Mouse (Mus musculus) stomach, embryonic 14.5 days (tissue): Measurements from ENCODE around the gene Mpp6. TPM values are rescaled to one million over a fixed set of nuclear protein-coding genes. Genes with fewer than 3 reads are reported as not detected.
A peak's percentile ranks its signal among the peaks of the same experiment; 100 is the strongest.

Experiments used
- ATAC-seq: fragments of 200-750 bp; cut with Nextera tagmentation; 2 replicates; pipeline ENCODE4 v1.8.0; 2017; ENCODE audit warnings: low read depth, moderate TSS enrichment; ENCODE audit not compliant: insufficient number of reproducible peaks, insufficient read depth, low FRiP score
- H3K27ac ChIP-seq: fragments of 300-500 bp; sonication (generic); 2 replicates; pipeline ENCODE4 v1.5.1; 2014; ENCODE audit warnings: mild to moderate bottlenecking, low read length, moderate library complexity, mixed read lengths
- H3K27me3 ChIP-seq: fragments of 300-500 bp; sonication (generic); 2 replicates; pipeline ENCODE4 v1.6.1; 2014; ENCODE audit warnings: low read length, control low read depth, mixed read lengths; ENCODE audit not compliant: control insufficient read depth, insufficient read depth
- H3K36me3 ChIP-seq: fragments of 300-500 bp; sonication (generic); 2 replicates; pipeline ENCODE4 v1.6.1; 2014; ENCODE audit warnings: mild to moderate bottlenecking, control low read depth, low read length, moderate library complexity, mixed read lengths; ENCODE audit not compliant: control insufficient read depth, insufficient read depth
- H3K4me1 ChIP-seq: fragments of 300-500 bp; sonication (generic); 2 replicates; pipeline ENCODE4 v1.6.1; 2014; ENCODE audit warnings: low read length, control low read depth, mixed read lengths; ENCODE audit not compliant: control insufficient read depth, insufficient read depth
- H3K4me2 ChIP-seq: fragments of 300-500 bp; sonication (generic); replicated peaks from 2 replicates; pipeline ENCODE4 v1.6.1; 2014; ENCODE audit warnings: low read depth, low read length, control low read depth
- H3K4me3 ChIP-seq: fragments of 300-500 bp; sonication (generic); 2 replicates; pipeline ENCODE4 v1.5.1; 2014; ENCODE audit warnings: low read depth, low read length, control low read depth
- H3K9ac ChIP-seq: fragments of 300-500 bp; sonication (generic); replicated peaks from 2 replicates; pipeline ENCODE4 v1.6.1; 2014; ENCODE audit warnings: low read depth, mild to moderate bottlenecking, control low read depth, low read length, moderate library complexity, mixed read lengths
- H3K9me3 ChIP-seq: fragments of 300-500 bp; sonication (generic); 2 replicates; pipeline ENCODE4 v1.6.1; 2016; ENCODE audit warnings: low read depth, low read length, control low read depth; ENCODE audit not compliant: control insufficient read depth
- WGBS: fragments of 180-500 bp; shearing (Covaris S2); extraction: QIAGEN DNeasy Blood & Tissue Kit; methylation state at CpG from one replicate; pipeline ENCODE4 v1.1.7; 2014; 5-methylcytosine and 5-hydroxymethylcytosine counted together
- polyA plus RNA-seq: library from polyadenylated mRNA; unstranded; fragments of >200 nt; fragmentation: Nextera tagmentation; extraction: Ambion mirVana; gene quantifications from 2 replicates; pipeline ENCODE4 v1.2.1, GENCODE M21; 2014

Gene Mpp6
- polyA plus RNA-seq, 1 experiment from 2014 or later = 59.2 TPM

GRCm38 (mm10) chr6:50091462-50092154, 18.4 kb upstream of the Mpp6 start:
- Histone ChIP-seq H3K9ac (no peak overlapping the region), H3K27me3 (no peaks in the 10 kb centered on the region), H3K9me3 (no peaks in the 10 kb centered on the region), H3K36me3 (no peaks in the 10 kb centered on the region), H3K4me1 (no peaks in the 10 kb centered on the region), H3K4me2 (no peak overlapping the region), H3K4me3 (no peak overlapping the region), H3K27ac (no peak overlapping the region)
- WGBS = 79% methylated on average over 7 of the region's 7 CpGs
- no peak for ATAC-seq

GRCm38 (mm10) chr6:50109201-50109756, 762 bp upstream of the Mpp6 start:
- Histone ChIP-seq H3K27me3 (no peaks in the 10 kb centered on the region), H3K4me3 (peak overlapping the region; percentile 62), H3K27ac (no peak overlapping the region), H3K4me1 (peaks cover 6% of the 10 kb centered on the region; the same call in 1 of the 2 replicates), H3K9me3 (no peaks in the 10 kb centered on the region), H3K36me3 (no peaks in the 10 kb centered on the region), H3K4me2 (peak overlapping the region; percentile 72), H3K9ac (peak overlapping the region; percentile 86)
- no peak for ATAC-seq
- WGBS = 4% methylated on average over 15 of the region's 15 CpGs

GRCm38 (mm10) chr6:50110379-50110941, 419 bp downstream of the Mpp6 start:
- H3K27ac ChIP-seq = peak overlapping the region; percentile 77
- peak overlapping the region; percentile 72 for H3K4me2 ChIP-seq
- peak; percentile 66 for ATAC-seq
- H3K9me3 ChIP-seq = no peaks in the 10 kb centered on the region
- 0% methylated on average over 55 of the region's 72 CpGs for WGBS
- peaks cover 6% of the 10 kb centered on the region; the same call in 1 of the 2 replicates for H3K4me1 ChIP-seq
- H3K27me3 ChIP-seq = no peaks in the 10 kb centered on the region
- H3K9ac ChIP-seq = peak overlapping the region; percentile 86
- H3K36me3 ChIP-seq = no peaks in the 10 kb centered on the region
- peak overlapping the region; percentile 62 for H3K4me3 ChIP-seq

- no peak for ATAC-seq
- peaks cover 6% of the 10 kb centered on the region; the same call in 1 of the 2 replicates for H3K4me1 ChIP-seq
- WGBS = 7% methylated on average over 6 of the region's 6 CpGs
- H3K4me2 ChIP-seq = peak overlapping the region; percentile 72
- no peaks in the 10 kb centered on the region for H3K27me3 ChIP-seq
- H3K9ac ChIP-seq = peak overlapping the region; percentile 86; the same call in 1 of the 2 replicates
- no peaks in the 10 kb centered on the region for H3K9me3 ChIP-seq
- no peak overlapping the region for H3K27ac ChIP-seq
- no peaks in the 10 kb centered on the region for H3K36me3 ChIP-seq
- peak overlapping the region; percentile 62 for H3K4me3 ChIP-seq
Observed at GRCm38 (mm10) chr6:50111111-50111655, 1.1 kb downstream of the Mpp6 start.

- no peak overlapping the region; the same call in 1 of the 2 replicates for H3K4me2 ChIP-seq
- ATAC-seq = peak; percentile 80; the same call in 1 of the 2 replicates
- no peak overlapping the region for H3K9ac ChIP-seq
- 1% methylated on average over 8 of the region's 8 CpGs for WGBS
- no peaks in the 10 kb centered on the region for H3K9me3 ChIP-seq
- no peak overlapping the region for H3K4me3 ChIP-seq
- H3K27me3 ChIP-seq = no peaks in the 10 kb centered on the region
- H3K27ac ChIP-seq = no peak overlapping the region
- no peaks in the 10 kb centered on the region for H3K36me3 ChIP-seq
- peaks cover 6% of the 10 kb centered on the region; the same call in 1 of the 2 replicates for H3K4me1 ChIP-seq
Observed at GRCm38 (mm10) chr6:50112775-50113174, 2.7 kb downstream of the Mpp6 start.

- 79% methylated on average over 6 of the region's 6 CpGs for WGBS
- H3K27ac ChIP-seq = no peak overlapping the region
- ATAC-seq = no peak
Observed at GRCm38 (mm10) chr6:50114280-50114679, 4.2 kb downstream of the Mpp6 start.

GRCm38 (mm10) chr6:50120931-50121330, 10.9 kb downstream of the Mpp6 start:
- no peak overlapping the region for H3K9ac ChIP-seq
- ATAC-seq = no peak
- H3K36me3 ChIP-seq = no peaks in the 10 kb centered on the region
- 92% methylated on average over 1 of the region's 1 CpGs for WGBS
- H3K27ac ChIP-seq = no peak overlapping the region
- no peak overlapping the region for H3K4me2 ChIP-seq
- H3K4me1 ChIP-seq = no peaks in the 10 kb centered on the region
- no peak overlapping the region for H3K4me3 ChIP-seq
- no peaks in the 10 kb centered on the region for H3K9me3 ChIP-seq
- no peaks in the 10 kb centered on the region for H3K27me3 ChIP-seq

More at GRCm38 (mm10) chr6:50114280-50114679, 4.2 kb downstream of the Mpp6 start:
- Histone ChIP-seq H3K9me3 (no peaks in the 10 kb centered on the region), H3K27me3 (no peaks in the 10 kb centered on the region), H3K36me3 (no peaks in the 10 kb centered on the region), H3K9ac (no peak overlapping the region), H3K4me3 (no peak overlapping the region), H3K4me2 (no peak overlapping the region), H3K4me1 (peaks cover 6% of the 10 kb centered on the region; the same call in 1 of the 2 replicates)

GRCm38 (mm10) chr6:50122835-50123234, 12.8 kb downstream of the Mpp6 start:
- H3K4me1 ChIP-seq = no peaks in the 10 kb centered on the region
- no peaks in the 10 kb centered on the region for H3K9me3 ChIP-seq
- H3K36me3 ChIP-seq = no peaks in the 10 kb centered on the region
- H3K4me2 ChIP-seq = no peak overlapping the region
- WGBS = 89% methylated on average over 4 of the region's 4 CpGs
- H3K4me3 ChIP-seq = no peak overlapping the region
- no peak overlapping the region for H3K27ac ChIP-seq
- no peak overlapping the region for H3K9ac ChIP-seq
- H3K27me3 ChIP-seq = no peaks in the 10 kb centered on the region
- no peak for ATAC-seq
